Comparison of ENCODE assay signal across 28 mouse cellular contexts in the genomic region with DNA sequence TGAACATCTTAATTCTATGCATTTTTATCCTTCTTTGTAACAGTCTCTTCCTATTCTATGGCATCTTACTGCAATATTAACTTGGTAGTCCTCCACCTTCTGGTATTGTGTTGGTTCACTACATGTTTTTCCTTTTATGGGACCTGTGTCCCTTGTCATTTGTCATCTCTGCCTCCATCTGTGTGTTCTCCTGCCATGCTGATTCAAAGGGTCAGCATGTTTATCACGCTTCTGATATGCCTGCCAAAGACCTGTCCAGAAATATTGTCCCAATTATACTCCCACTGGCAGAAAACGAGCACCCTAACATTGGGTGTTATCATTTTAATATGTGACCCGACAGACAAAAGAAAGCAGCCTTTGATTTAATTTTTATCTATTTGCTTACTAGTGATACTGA.
A peak's percentile ranks its signal among the peaks of the same experiment; 100 is the strongest.
DNase-seq lines count a peak whose midpoint lies in the region; ATAC-seq and TF ChIP-seq lines count a peak whose summit lies in the region.
"Had no signal": no experiment of that assay in that cellular context is flagged by ENCODE, and none has a peak within 500 bp of the region (broad histone marks: within the 10 kb centered on the region; RNA-seq: fewer than 3 reads in every experiment).

No protein-coding gene starts in this region.

- no peak overlapping the region for H3K27ac ChIP-seq in midbrain, postnatal 0 days (ENCODE audit: low read depth, low read length)
- H3K27ac ChIP-seq: forebrain, embryonic 10.5 days; forebrain, embryonic 13.5 days; heart, adult 2 months; heart, embryonic 10.5 days; heart, embryonic 13.5 days; hindbrain, embryonic 14.5 days; hindbrain, postnatal 0 days had no signal

- peak; percentile 43 for DNase-seq in cerebellum, adult 11-12 months
- DNase-seq in cerebellum, postnatal 4 days (ENCODE audit: low spot score in 2 of 2) = no peak
- DNase-seq in cerebellum, adult 9-10 months = peak; percentile 58
- DNase-seq in cerebellum, postnatal 14 days = peak; percentile 42 to 67
- no peak for DNase-seq in midbrain, postnatal 0 days (ENCODE audit: low spot score)
- DNase-seq in adrenal gland, postnatal 4 days (ENCODE audit: low spot score in 2 of 2) = no peak
- no peak for DNase-seq in embryo, embryonic 10 days (ENCODE audit: low spot score)
- DNase-seq: adrenal gland, postnatal 10 days; adrenal gland, postnatal 36 days; B cell, adult 2 months; gastrocnemius, postnatal 10 days; gastrocnemius, postnatal 36 days; heart, adult 2 months; heart, postnatal 14 days; heart, postnatal 4 days; kidney, adult 18-20 months had no signal

- no peak overlapping the region for H3K4me3 ChIP-seq in midbrain, postnatal 0 days (ENCODE audit: low read depth, low read length)
- H3K4me3 ChIP-seq: forebrain, embryonic 10.5 days; forebrain, embryonic 13.5 days; heart, adult 2 months; heart, embryonic 10.5 days; heart, embryonic 13.5 days had no signal

- no peaks in the 10 kb centered on the region for H3K27me3 ChIP-seq in midbrain, postnatal 0 days (ENCODE audit: insufficient read depth, low read length)
- H3K27me3 ChIP-seq: CH12.LX; forebrain, embryonic 13.5 days; heart, embryonic 13.5 days; Patski had no signal

- WGBS in midbrain, postnatal 0 days = 74% methylated on average over 3 of the region's 3 CpGs

- H3K9ac ChIP-seq in midbrain, postnatal 0 days (replicated peaks; ENCODE audit: low read length, poor library complexity, severe bottlenecking) = no peak overlapping the region
- H3K9ac ChIP-seq: forebrain, embryonic 13.5 days; heart, embryonic 13.5 days; hindbrain, embryonic 14.5 days had no signal

- ATAC-seq in midbrain, postnatal 0 days (ENCODE audit: low FRiP score) = no peak
- ATAC-seq: forebrain, embryonic 13.5 days; forebrain, embryonic 16.5 days; hindbrain, postnatal 0 days; inflammation-experienced regulatory T-cells, adult 6 months; intestine, embryonic 16.5 days; Patski had no signal

- no peaks in the 10 kb centered on the region for H3K9me3 ChIP-seq in midbrain, postnatal 0 days (ENCODE audit: low read length)
- H3K9me3 ChIP-seq: forebrain, embryonic 10.5 days; forebrain, embryonic 13.5 days; G1E; heart, embryonic 10.5 days; heart, embryonic 13.5 days had no signal

- no peaks in the 10 kb centered on the region for H3K36me3 ChIP-seq in midbrain, postnatal 0 days (ENCODE audit: insufficient read depth, low read length)
- H3K36me3 ChIP-seq: forebrain, embryonic 10.5 days; G1E; heart, embryonic 10.5 days; heart, embryonic 13.5 days had no signal

- H3K4me1 ChIP-seq in midbrain, postnatal 0 days (ENCODE audit: insufficient read depth, low read length) = no peaks in the 10 kb centered on the region
- H3K4me1 ChIP-seq: forebrain, embryonic 10.5 days; forebrain, embryonic 13.5 days; heart, embryonic 10.5 days; heart, embryonic 13.5 days had no signal

- H3K4me2 ChIP-seq in midbrain, postnatal 0 days (ENCODE audit: low read depth, low read length, poor library complexity, severe bottlenecking) = no peak overlapping the region
- H3K4me2 ChIP-seq: forebrain, embryonic 13.5 days; heart, embryonic 13.5 days; hindbrain, embryonic 14.5 days had no signal

- TF ChIP-seq CTCF in midbrain, postnatal 0 days (IDR thresholded peaks at IDR 0.05) = no peak

Comparison
In these comparisons a context has a peak if more than half of its experiments do, and no peak if none do; other contexts are left out.
1. DNase-seq: peak in cerebellum, adult 11-12 months (single experiment), cerebellum, adult 9-10 months (single experiment) and cerebellum, postnatal 14 days (2 of 2); none in cerebellum, postnatal 4 days (0 of 2), midbrain, postnatal 0 days (single experiment), adrenal gland, postnatal 4 days (0 of 2) and embryo, embryonic 10 days (single experiment).